Mouse (Mus musculus) midbrain, embryonic 15.5 days (tissue): ENCODE data around the gene Usp12. TPM values are rescaled to one million over a fixed set of nuclear protein-coding genes. Genes with fewer than 3 reads are reported as not detected.
A peak's percentile ranks its signal among the peaks of the same experiment; 100 is the strongest.

Source experiments
- ATAC-seq: fragments of 200-750 bp; cut with Nextera tagmentation; replicated peaks from 2 replicates; pipeline ENCODE4 v1.8.0; 2017; ENCODE audit warnings: moderate TSS enrichment
- H3K27ac ChIP-seq: fragments of 300-500 bp; sonication (generic); 2 replicates; pipeline ENCODE4 v1.5.1; 2015; ENCODE audit warnings: mild to moderate bottlenecking, inconsistent platforms
- H3K27me3 ChIP-seq: fragments of 300-500 bp; sonication (generic); replicated peaks from 2 replicates; pipeline ENCODE4 v1.6.1; 2015; ENCODE audit warnings: inconsistent platforms
- H3K36me3 ChIP-seq: fragments of 300-500 bp; sonication (generic); replicated peaks from 2 replicates; pipeline ENCODE4 v1.6.1; 2015; ENCODE audit warnings: inconsistent platforms
- H3K4me1 ChIP-seq: fragments of 300-500 bp; sonication (generic); 2 replicates; pipeline ENCODE4 v1.6.1; 2015; ENCODE audit warnings: inconsistent platforms
- H3K4me2 ChIP-seq: fragments of 300-500 bp; sonication (generic); 2 replicates; pipeline ENCODE4 v1.6.1; 2015; ENCODE audit warnings: inconsistent platforms, mild to moderate bottlenecking, moderate library complexity
- H3K4me3 ChIP-seq: fragments of 300-500 bp; sonication (generic); 2 replicates; pipeline ENCODE4 v1.5.1; 2015; ENCODE audit warnings: mild to moderate bottlenecking, inconsistent platforms
- H3K9ac ChIP-seq: fragments of 300-500 bp; sonication (generic); 2 replicates; pipeline ENCODE4 v1.6.1; 2015; ENCODE audit warnings: mild to moderate bottlenecking, inconsistent platforms
- H3K9me3 ChIP-seq: fragments of 300-500 bp; sonication (generic); 2 replicates; pipeline ENCODE4 v1.6.1; 2016; ENCODE audit warnings: inconsistent platforms
- WGBS: fragments of 180-500 bp; shearing (Covaris S2); methylation state at CpG from one replicate; pipeline ENCODE4 v1.1.7; 2015; ENCODE audit warnings: mixed read lengths; 5-methylcytosine and 5-hydroxymethylcytosine counted together
- polyA plus RNA-seq: library from polyadenylated mRNA; unstranded; fragments of >200 nt; fragmentation: Nextera tagmentation; extraction: Ambion mirVana; gene quantifications from 2 replicates; pipeline ENCODE4 v1.2.1, GENCODE M21; 2015

The Usp12 gene
- 16.4 and 16.7 TPM in 2 replicates for polyA plus RNA-seq

GRCm38 (mm10) chr5:146794853-146795252 lies at the start of gene Usp12:
Usp12 (minus strand) TSS chr5:146795006.
- Histone ChIP-seq H3K27ac (peak within 1 kb of the TSS; percentile 82), H3K4me2 (peak within 1 kb of the TSS; percentile 81), H3K9me3 (no peaks in the 10 kb centered on the region), H3K4me1 (peaks cover 39% of the 10 kb centered on the region), H3K27me3 (no peaks in the 10 kb centered on the region), H3K9ac (peak within 1 kb of the TSS; percentile 93), H3K4me3 (peak within 1 kb of the TSS; percentile 83), H3K36me3 (no peaks in the 10 kb centered on the region)
- ATAC-seq = peak; percentile 96
- WGBS = 0% methylated on average over 33 of the region's 51 CpGs

- peak; percentile 46 for ATAC-seq
- peaks cover 9% of the 10 kb centered on the region for H3K4me1 ChIP-seq
- H3K27ac ChIP-seq = peak overlapping the region; percentile 64
- 6% methylated on average over 6 of the region's 6 CpGs for WGBS
- H3K9me3 ChIP-seq = no peaks in the 10 kb centered on the region
- no peaks in the 10 kb centered on the region for H3K27me3 ChIP-seq
- H3K4me2 ChIP-seq = peak overlapping the region; percentile 96
- H3K36me3 ChIP-seq = no peaks in the 10 kb centered on the region
- peak overlapping the region; percentile 64 for H3K9ac ChIP-seq
- peak overlapping the region; percentile 67 for H3K4me3 ChIP-seq
Observed at GRCm38 (mm10) chr5:146844301-146844941, 49.6 kb upstream of the Usp12 start.

- H3K27me3 ChIP-seq = no peaks in the 10 kb centered on the region
- peaks cover 4% of the 10 kb centered on the region; the same call in 1 of the 2 replicates for H3K36me3 ChIP-seq
- ATAC-seq = no peak
- H3K27ac ChIP-seq = no peak overlapping the region
- H3K4me1 ChIP-seq = peaks cover 9% of the 10 kb centered on the region
- H3K4me3 ChIP-seq = no peak overlapping the region
- no peaks in the 10 kb centered on the region for H3K9me3 ChIP-seq
- H3K4me2 ChIP-seq = no peak overlapping the region
- no peak overlapping the region for H3K9ac ChIP-seq
- 93% methylated on average over 4 of the region's 4 CpGs for WGBS
Observed at GRCm38 (mm10) chr5:146841996-146842395, 47.2 kb upstream of the Usp12 start.

GRCm38 (mm10) chr5:146841301-146841700 lies 46.5 kb upstream of the Usp12 start:
- Histone ChIP-seq H3K9ac (no peak overlapping the region), H3K27ac (no peak overlapping the region), H3K36me3 (peaks cover 11% of the 10 kb centered on the region; the same call in 1 of the 2 replicates), H3K4me1 (peaks cover 9% of the 10 kb centered on the region), H3K27me3 (no peaks in the 10 kb centered on the region), H3K4me2 (no peak overlapping the region), H3K9me3 (no peaks in the 10 kb centered on the region), H3K4me3 (no peak overlapping the region)
- no peak for ATAC-seq
- WGBS = 91% methylated on average over 5 of the region's 5 CpGs

- WGBS = 82% methylated on average over 4 of the region's 4 CpGs
- no peak for ATAC-seq
- Histone ChIP-seq H3K4me1 (peaks cover 3% of the 10 kb centered on the region; the same call in 1 of the 2 replicates), H3K9me3 (no peaks in the 10 kb centered on the region), H3K27ac (no peak overlapping the region), H3K4me2 (no peak overlapping the region), H3K27me3 (no peaks in the 10 kb centered on the region), H3K36me3 (peaks cover 17% of the 10 kb centered on the region; the same call in 1 of the 2 replicates), H3K9ac (no peak overlapping the region), H3K4me3 (no peak overlapping the region)
Observed at GRCm38 (mm10) chr5:146840422-146840821, 45.6 kb upstream of the Usp12 start.

DNA sequence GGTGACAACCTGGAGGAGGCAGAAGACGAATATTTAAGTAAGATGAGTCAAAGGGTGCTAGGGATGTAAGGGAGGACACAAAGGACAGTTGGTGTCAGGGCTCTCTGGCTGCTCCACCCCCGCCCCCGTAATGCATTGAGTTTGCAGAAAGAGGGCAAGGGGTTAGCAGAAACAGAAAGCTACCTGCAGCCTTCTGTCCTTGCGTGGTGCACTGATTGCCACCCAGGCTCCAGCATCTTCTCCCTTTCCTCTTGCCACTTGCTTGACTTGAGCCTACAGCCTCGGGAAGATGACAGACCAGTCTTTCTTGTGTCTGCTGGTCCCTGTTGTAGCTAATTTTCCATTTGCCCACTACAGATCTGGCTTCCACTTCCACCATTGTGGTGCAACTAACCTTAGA lies 45.0 kb upstream of the Usp12 start:
- WGBS = 64% methylated on average over 5 of the region's 5 CpGs
- H3K9ac ChIP-seq = no peak overlapping the region
- no peak for ATAC-seq

GRCm38 (mm10) chr5:146838836-146839648 lies 44.2 kb upstream of the Usp12 start:
- Histone ChIP-seq H3K9ac (no peak overlapping the region), H3K9me3 (no peaks in the 10 kb centered on the region), H3K4me3 (no peak overlapping the region), H3K4me2 (no peak overlapping the region), H3K27ac (no peak overlapping the region), H3K27me3 (no peaks in the 10 kb centered on the region), H3K4me1 (peaks cover 6% of the 10 kb centered on the region), H3K36me3 (peaks cover 23% of the 10 kb centered on the region; the same call in 1 of the 2 replicates)
- peak; percentile 40; the same call in 1 of the 2 replicates for ATAC-seq
- 61% methylated on average over 12 of the region's 12 CpGs for WGBS

More for the DNA sequence above, 45.0 kb upstream of the Usp12 start:
- Histone ChIP-seq H3K4me1 (peaks cover 3% of the 10 kb centered on the region; the same call in 1 of the 2 replicates), H3K4me2 (no peak overlapping the region), H3K36me3 (peaks cover 23% of the 10 kb centered on the region; the same call in 1 of the 2 replicates), H3K27me3 (no peaks in the 10 kb centered on the region), H3K27ac (no peak overlapping the region), H3K9me3 (no peaks in the 10 kb centered on the region), H3K4me3 (no peak overlapping the region)

DNA sequence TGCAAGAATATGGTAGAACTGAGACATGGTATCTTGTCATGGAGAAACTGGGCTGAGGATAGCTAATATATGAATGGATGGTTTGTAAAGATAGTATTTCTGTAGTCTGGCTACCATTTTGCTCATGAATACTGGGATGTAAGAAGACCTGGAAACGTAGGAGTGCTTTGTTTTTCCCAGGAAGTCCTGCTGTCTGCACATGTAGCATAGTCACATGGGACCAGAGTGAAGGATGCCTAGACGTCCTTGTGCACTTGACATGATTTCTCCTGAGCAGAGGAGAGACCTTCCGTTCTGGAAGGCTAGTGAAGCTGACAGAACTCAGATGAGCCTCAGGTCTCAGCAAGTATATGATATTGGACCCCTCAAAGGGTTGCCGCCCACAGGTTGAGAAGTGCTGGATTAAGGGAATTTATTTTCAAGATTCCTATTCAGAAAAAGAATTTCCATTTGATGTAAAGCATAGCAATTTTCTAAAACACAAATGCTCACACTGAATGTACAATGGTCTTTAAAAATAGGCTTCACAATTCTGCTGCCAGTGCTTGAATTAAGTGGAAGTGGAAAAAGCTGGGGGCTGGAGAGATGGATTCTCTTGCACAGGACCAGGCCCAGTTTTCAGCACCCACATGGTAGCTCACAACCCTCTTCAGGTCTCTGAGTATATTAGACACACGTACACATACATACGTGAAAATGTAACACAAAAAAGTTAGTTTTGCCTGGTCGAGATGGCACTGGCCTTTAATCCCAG lies 43.3 kb upstream of the Usp12 start:
- ATAC-seq = no peak
- Histone ChIP-seq H3K27ac (no peak overlapping the region), H3K36me3 (peaks cover 23% of the 10 kb centered on the region; the same call in 1 of the 2 replicates), H3K9ac (no peak overlapping the region), H3K27me3 (no peaks in the 10 kb centered on the region), H3K4me3 (no peak overlapping the region), H3K9me3 (no peaks in the 10 kb centered on the region), H3K4me1 (peaks cover 11% of the 10 kb centered on the region), H3K4me2 (no peak overlapping the region)
- WGBS = 72% methylated on average over 7 of the region's 7 CpGs

DNA sequence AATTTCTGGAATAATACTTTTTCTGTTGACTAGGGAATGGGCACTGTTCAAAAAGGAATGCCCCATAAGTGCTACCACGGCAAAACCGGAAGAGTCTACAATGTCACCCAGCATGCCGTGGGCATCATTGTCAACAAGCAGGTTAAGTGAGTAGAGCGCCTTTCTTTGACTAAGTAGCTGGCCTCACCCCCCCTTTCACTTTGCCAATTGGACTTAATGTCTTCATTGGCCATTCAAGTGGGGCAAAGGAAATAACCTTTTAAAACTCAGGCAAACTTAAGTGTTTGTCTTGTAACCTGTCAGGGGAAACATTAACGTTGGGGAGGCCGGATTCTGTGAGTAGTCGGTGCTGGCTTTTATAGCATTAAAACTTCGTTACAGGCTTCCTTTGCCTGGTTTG lies 40.2 kb upstream of the Usp12 start:
- no peak overlapping the region for H3K4me2 ChIP-seq
- 89% methylated on average over 8 of the region's 8 CpGs for WGBS
- peaks cover 23% of the 10 kb centered on the region; the same call in 1 of the 2 replicates for H3K36me3 ChIP-seq

DNA sequence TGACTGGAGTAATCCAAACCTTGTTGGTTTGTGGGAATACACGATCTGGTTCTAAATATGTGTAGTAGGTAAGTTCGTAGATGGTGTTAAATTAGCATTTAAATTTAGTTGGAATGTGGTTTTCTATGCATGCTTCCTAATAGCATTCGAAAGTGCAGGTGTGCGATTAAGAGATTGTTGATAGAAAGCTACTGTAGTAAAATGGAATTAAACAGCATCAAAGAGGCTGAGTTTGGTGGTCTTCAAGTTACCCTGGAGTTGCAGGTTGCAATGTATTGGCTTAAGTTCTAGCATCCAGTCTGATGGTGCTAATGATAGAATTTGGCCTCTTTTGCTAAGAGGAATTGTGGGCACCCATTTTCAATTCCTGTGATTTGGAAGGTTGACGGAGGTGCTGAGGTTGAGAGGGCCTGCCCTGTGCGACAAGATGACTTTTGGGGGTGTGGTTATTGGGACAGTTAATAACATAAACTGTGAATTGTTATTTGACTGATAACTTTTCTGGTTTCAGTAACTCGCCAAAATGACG lies 38.9 kb upstream of the Usp12 start:
- peak overlapping the region; percentile 65 for H3K4me2 ChIP-seq
- H3K27ac ChIP-seq = peak overlapping the region; percentile 91
- peaks cover 23% of the 10 kb centered on the region; the same call in 1 of the 2 replicates for H3K36me3 ChIP-seq
- no peak for ATAC-seq
- H3K4me3 ChIP-seq = peak overlapping the region; percentile 62
- 25% methylated on average over 8 of the region's 8 CpGs for WGBS
- H3K9ac ChIP-seq = peak overlapping the region; percentile 88
- H3K27me3 ChIP-seq = no peaks in the 10 kb centered on the region
- no peaks in the 10 kb centered on the region for H3K9me3 ChIP-seq
- peaks cover 18% of the 10 kb centered on the region for H3K4me1 ChIP-seq

More for the DNA sequence above, 40.2 kb upstream of the Usp12 start:
- Histone ChIP-seq H3K4me3 (no peak overlapping the region), H3K4me1 (peaks cover 18% of the 10 kb centered on the region), H3K27ac (no peak overlapping the region), H3K9ac (no peak overlapping the region), H3K9me3 (no peaks in the 10 kb centered on the region), H3K27me3 (no peaks in the 10 kb centered on the region)
- ATAC-seq = no peak

DNA sequence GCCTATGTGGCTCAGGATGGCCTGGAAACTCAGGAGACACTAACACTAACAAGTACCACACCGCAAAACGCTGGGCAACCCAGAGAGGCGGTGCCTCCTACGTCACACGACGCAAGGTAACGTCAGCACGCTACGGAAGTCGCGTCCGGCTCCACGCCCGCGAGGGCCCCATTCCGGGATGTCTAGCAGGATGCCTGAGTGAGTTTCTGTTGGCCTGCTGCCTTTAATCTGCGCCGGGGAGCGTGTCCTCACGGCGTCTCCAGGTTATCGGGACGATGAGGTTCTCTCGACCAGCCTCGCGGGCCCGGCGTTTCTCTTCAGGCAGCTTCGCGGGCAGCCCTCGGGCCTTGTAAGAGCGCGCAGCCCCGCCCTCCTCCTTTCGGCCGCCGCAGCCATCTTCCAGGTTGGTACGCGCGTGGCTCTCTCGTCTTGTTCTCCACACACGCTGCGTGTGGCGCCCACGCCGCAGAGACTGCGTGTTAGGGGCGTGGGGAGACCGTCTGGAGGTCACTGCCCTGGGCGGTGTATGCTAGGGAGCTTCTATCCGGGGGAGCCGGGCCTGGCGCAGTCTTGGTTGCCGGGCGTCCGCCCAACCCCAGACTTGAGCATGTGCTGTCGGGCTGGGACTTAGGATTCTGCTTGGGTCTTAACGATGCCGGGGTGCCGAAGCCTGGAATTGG lies 38.1 kb upstream of the Usp12 start, which contains the start of gene Rpl21:
Gene Rpl21 (plus strand): TSS at position 122 of the 680 bp plus-strand sequence.
- H3K4me2 ChIP-seq = peak within 1 kb of the TSS; percentile 65
- under 1% methylated on average over 60 of the region's 60 CpGs for WGBS
- H3K4me1 ChIP-seq = peaks cover 18% of the 10 kb centered on the region
- ATAC-seq = peak; percentile 99
- H3K4me3 ChIP-seq = peak within 1 kb of the TSS; percentile 62
- H3K9ac ChIP-seq = peak within 1 kb of the TSS; percentile 88
- peak within 1 kb of the TSS; percentile 91 for H3K27ac ChIP-seq
- H3K36me3 ChIP-seq = peaks cover 20% of the 10 kb centered on the region; the same call in 1 of the 2 replicates
- no peaks in the 10 kb centered on the region for H3K9me3 ChIP-seq
- H3K27me3 ChIP-seq = no peaks in the 10 kb centered on the region
